Mouse (Mus musculus) midbrain, embryonic 15.5 days (tissue): ENCODE measurements at regions not wholly inside any gene's neighbourhood (a gene's known extent, or its start where the extent isn't known, plus 50 kb on each side); places are given as distances from the start of the nearest gene placed in this dataset.

Source experiments
- ATAC-seq: fragments of 200-750 bp; cut with Nextera tagmentation; replicated peaks from 2 replicates; pipeline ENCODE4 v1.8.0; 2017; ENCODE audit warnings: moderate TSS enrichment
- H3K27ac ChIP-seq: fragments of 300-500 bp; sonication (generic); 2 replicates; pipeline ENCODE4 v1.5.1; 2015; ENCODE audit warnings: mild to moderate bottlenecking, inconsistent platforms
- H3K27me3 ChIP-seq: fragments of 300-500 bp; sonication (generic); replicated peaks from 2 replicates; pipeline ENCODE4 v1.6.1; 2015; ENCODE audit warnings: inconsistent platforms
- H3K36me3 ChIP-seq: fragments of 300-500 bp; sonication (generic); replicated peaks from 2 replicates; pipeline ENCODE4 v1.6.1; 2015; ENCODE audit warnings: inconsistent platforms
- H3K4me1 ChIP-seq: fragments of 300-500 bp; sonication (generic); 2 replicates; pipeline ENCODE4 v1.6.1; 2015; ENCODE audit warnings: inconsistent platforms
- H3K4me2 ChIP-seq: fragments of 300-500 bp; sonication (generic); 2 replicates; pipeline ENCODE4 v1.6.1; 2015; ENCODE audit warnings: inconsistent platforms, mild to moderate bottlenecking, moderate library complexity
- H3K4me3 ChIP-seq: fragments of 300-500 bp; sonication (generic); 2 replicates; pipeline ENCODE4 v1.5.1; 2015; ENCODE audit warnings: mild to moderate bottlenecking, inconsistent platforms
- H3K9ac ChIP-seq: fragments of 300-500 bp; sonication (generic); 2 replicates; pipeline ENCODE4 v1.6.1; 2015; ENCODE audit warnings: mild to moderate bottlenecking, inconsistent platforms
- H3K9me3 ChIP-seq: fragments of 300-500 bp; sonication (generic); 2 replicates; pipeline ENCODE4 v1.6.1; 2016; ENCODE audit warnings: inconsistent platforms
- WGBS: fragments of 180-500 bp; shearing (Covaris S2); methylation state at CpG from one replicate; pipeline ENCODE4 v1.1.7; 2015; ENCODE audit warnings: mixed read lengths; 5-methylcytosine and 5-hydroxymethylcytosine counted together

DNA sequence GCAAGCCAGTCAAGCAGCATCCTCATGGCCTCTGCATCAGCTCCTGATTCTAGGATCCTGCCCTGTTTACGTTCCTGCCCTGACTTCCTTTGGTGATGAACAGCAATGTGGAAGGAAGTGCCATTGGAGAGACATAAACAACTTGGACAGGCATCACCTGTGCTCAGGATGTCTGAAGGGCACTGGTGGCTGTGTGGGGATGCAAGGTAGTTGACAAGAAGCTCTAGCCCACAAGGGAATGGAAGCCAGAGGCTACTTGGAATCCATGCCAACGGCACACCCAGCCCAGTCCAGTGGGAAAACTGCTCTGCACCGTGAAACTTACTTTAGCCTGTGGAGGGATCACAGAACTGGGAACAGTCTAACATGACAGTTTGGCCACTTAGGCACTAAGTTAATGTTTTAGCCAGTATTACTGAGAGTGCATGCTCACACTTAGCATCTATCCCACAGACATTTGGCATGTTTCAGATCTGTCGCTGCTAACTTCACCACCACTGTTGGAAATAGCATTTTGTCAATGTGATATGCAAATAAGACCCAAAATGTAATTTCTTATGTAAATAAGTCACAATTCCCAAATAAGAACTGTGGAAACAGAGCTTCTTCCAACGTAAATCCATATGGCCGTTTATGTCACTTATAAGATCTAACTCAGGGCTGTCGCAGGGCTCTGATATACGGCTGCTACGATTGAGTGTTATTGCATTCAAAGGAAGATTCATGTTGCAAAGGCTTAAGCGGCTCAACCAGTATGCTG lies 223.5 kb upstream of the Tcerg1l start:
- Histone ChIP-seq H3K4me3 (no peak overlapping the region), H3K9ac (no peak overlapping the region), H3K4me2 (no peak overlapping the region), H3K36me3 (no peaks in the 10 kb centered on the region), H3K9me3 (no peaks in the 10 kb centered on the region), H3K27me3 (no peaks in the 10 kb centered on the region), H3K27ac (no peak overlapping the region), H3K4me1 (peaks cover 13% of the 10 kb centered on the region; the same call in 1 of the 2 replicates)
- WGBS, result 82% methylated on average over 10 of the region's 10 CpGs
- no peak for ATAC-seq

GRCm38 (mm10) chr7:138620080-138620684 lies 222.7 kb upstream of the Tcerg1l start:
- Histone ChIP-seq H3K27ac (no peak overlapping the region), H3K9ac (no peak overlapping the region), H3K9me3 (no peaks in the 10 kb centered on the region), H3K36me3 (no peaks in the 10 kb centered on the region), H3K4me2 (no peak overlapping the region), H3K4me3 (no peak overlapping the region), H3K4me1 (peaks cover 13% of the 10 kb centered on the region; the same call in 1 of the 2 replicates), H3K27me3 (no peaks in the 10 kb centered on the region)
- WGBS, result 65% methylated on average over 5 of the region's 5 CpGs
- no peak for ATAC-seq

- WGBS, result 62% methylated on average over 2 of the region's 2 CpGs
- H3K4me2 ChIP-seq, result no peak overlapping the region
- H3K27me3 ChIP-seq, result no peaks in the 10 kb centered on the region
- no peak for ATAC-seq
- H3K9ac ChIP-seq, result no peak overlapping the region
- H3K9me3 ChIP-seq, result no peaks in the 10 kb centered on the region
- no peak overlapping the region for H3K27ac ChIP-seq
- peaks cover 7% of the 10 kb centered on the region; the same call in 1 of the 2 replicates for H3K4me1 ChIP-seq
- H3K4me3 ChIP-seq, result no peak overlapping the region
- no peaks in the 10 kb centered on the region for H3K36me3 ChIP-seq
These were observed 218.9 kb upstream of the Tcerg1l start for GRCm38 (mm10) chr7:138616468-138616867.

DNA sequence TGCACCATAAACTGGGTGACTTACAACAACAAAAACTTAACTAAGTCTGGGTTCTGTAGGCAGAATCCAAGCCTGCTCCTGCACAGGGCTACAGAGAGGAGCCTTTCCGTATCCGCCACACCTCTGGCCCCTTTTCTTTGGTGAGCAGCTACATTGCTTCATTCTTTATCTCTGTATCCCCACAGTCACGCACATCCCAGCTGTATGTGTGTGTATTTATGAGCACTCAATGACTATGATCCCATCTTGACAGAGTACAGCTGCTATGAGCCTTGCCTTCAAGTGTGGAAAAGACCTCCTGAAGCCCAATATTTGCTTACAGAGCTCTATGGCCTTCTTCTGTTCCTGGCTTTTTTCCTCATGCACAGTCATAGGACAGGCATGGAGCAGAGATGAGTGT lies 212.1 kb upstream of the Tcerg1l start:
- WGBS, result 91% methylated on average over 3 of the region's 3 CpGs

DNA sequence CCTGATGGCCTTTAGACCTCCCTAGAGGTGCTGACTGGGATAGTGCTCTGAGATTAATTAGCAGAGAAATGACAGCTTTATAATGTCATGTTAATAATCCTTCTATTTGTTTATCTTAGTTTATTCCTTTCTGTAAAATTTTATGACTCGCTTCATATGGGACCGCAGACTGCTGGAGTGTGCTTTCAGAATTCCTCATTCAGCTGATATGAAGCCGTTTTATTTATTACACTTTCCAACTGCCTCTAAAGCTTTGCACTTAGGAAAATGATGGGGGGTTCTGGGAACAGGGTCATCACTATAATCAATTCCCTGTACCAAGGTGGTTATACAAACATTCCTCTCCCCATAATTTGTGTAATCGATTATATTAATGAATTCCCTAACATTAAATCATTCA lies 211.6 kb upstream of the Tcerg1l start:
- no peak overlapping the region for H3K4me3 ChIP-seq
- no peak for ATAC-seq
- 91% methylated on average over 4 of the region's 4 CpGs for WGBS

More for the DNA sequence above, 212.1 kb upstream of the Tcerg1l start:
- H3K4me3 ChIP-seq, result no peak overlapping the region
- no peaks in the 10 kb centered on the region for H3K9me3 ChIP-seq
- no peaks in the 10 kb centered on the region for H3K36me3 ChIP-seq
- no peak overlapping the region for H3K4me2 ChIP-seq
- no peak overlapping the region for H3K9ac ChIP-seq
- H3K4me1 ChIP-seq, result peaks cover 12% of the 10 kb centered on the region
- H3K27me3 ChIP-seq, result no peaks in the 10 kb centered on the region
- no peak overlapping the region for H3K27ac ChIP-seq
- no peak for ATAC-seq

DNA sequence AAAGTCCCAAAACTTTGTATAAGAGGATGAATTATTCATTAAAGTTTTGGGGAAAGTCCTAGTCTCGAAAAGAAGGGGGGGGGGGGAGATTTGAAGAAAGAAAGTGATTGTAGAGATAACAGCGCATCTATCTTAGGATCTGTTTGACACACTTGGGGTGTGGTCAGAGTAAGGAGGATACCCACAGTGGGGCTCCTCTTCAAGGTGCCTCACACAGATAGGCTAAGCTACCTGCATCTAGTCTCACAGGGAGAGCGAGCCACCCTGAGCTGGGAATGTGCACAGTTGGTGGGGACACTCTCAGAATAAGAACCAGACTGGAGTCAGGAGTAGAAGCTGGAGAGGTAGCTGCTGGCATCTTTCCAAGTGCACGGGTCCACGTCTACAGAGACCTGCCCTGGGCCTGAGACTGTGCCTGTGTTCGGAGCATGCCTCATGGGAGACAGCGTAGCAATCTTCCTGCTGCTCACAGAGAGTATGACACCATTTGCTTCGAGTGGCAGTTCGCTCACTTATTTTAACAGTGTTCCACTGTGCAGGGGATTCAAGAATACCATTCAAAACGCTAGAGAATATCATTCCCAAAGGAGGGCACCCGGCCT lies 208.9 kb upstream of the Tcerg1l start:
- Histone ChIP-seq H3K4me2 (no peak overlapping the region), H3K27me3 (no peaks in the 10 kb centered on the region), H3K4me3 (no peak overlapping the region), H3K9me3 (no peaks in the 10 kb centered on the region), H3K27ac (no peak overlapping the region), H3K9ac (no peak overlapping the region), H3K4me1 (peaks cover 17% of the 10 kb centered on the region), H3K36me3 (no peaks in the 10 kb centered on the region)
- 46% methylated on average over 11 of the region's 11 CpGs for WGBS
- no peak for ATAC-seq

More for the DNA sequence above, 211.6 kb upstream of the Tcerg1l start:
- no peak overlapping the region for H3K4me2 ChIP-seq
- no peaks in the 10 kb centered on the region for H3K9me3 ChIP-seq
- no peak overlapping the region for H3K9ac ChIP-seq
- H3K27me3 ChIP-seq, result no peaks in the 10 kb centered on the region
- H3K36me3 ChIP-seq, result no peaks in the 10 kb centered on the region
- no peak overlapping the region for H3K27ac ChIP-seq
- peaks cover 12% of the 10 kb centered on the region for H3K4me1 ChIP-seq

- Histone ChIP-seq H3K27me3 (no peaks in the 10 kb centered on the region), H3K27ac (no peak overlapping the region), H3K4me1 (peaks cover 23% of the 10 kb centered on the region), H3K36me3 (no peaks in the 10 kb centered on the region), H3K9ac (no peak overlapping the region), H3K9me3 (no peaks in the 10 kb centered on the region), H3K4me3 (no peak overlapping the region), H3K4me2 (no peak overlapping the region)
- no peak for ATAC-seq
These were observed 208.4 kb upstream of the Tcerg1l start for GRCm38 (mm10) chr7:138605923-138606322.

DNA sequence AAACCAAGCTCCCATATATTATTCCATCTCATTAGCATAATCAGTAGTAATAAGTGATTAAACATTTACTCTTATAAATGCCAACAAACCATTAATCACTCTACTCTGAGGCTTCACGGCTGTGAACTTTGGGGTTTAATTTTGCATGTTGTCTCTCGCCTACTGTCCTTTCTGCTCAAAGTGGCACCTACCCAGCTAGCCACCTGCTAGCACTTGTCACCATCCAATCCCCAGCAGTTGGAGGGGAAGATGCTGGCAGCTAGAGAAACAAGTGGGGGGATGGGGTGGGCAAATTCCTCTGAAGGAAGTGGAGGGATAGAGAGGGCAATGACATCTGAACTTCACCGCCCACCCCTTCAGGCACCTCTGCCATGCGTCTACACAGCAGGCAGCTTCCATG lies 204.2 kb upstream of the Tcerg1l start:
- WGBS, result 59% methylated on average over 4 of the region's 4 CpGs
- H3K4me3 ChIP-seq, result no peak overlapping the region
- H3K9ac ChIP-seq, result no peak overlapping the region
- no peaks in the 10 kb centered on the region for H3K27me3 ChIP-seq
- H3K27ac ChIP-seq, result no peak overlapping the region
- ATAC-seq, result no peak
- no peaks in the 10 kb centered on the region for H3K9me3 ChIP-seq
- no peaks in the 10 kb centered on the region for H3K36me3 ChIP-seq
- H3K4me1 ChIP-seq, result peaks cover 21% of the 10 kb centered on the region
- no peak overlapping the region for H3K4me2 ChIP-seq

GRCm38 (mm10) chr7:138593344-138593743 lies 195.8 kb upstream of the Tcerg1l start:
- Histone ChIP-seq H3K36me3 (no peaks in the 10 kb centered on the region), H3K4me1 (0 out of 2 replicates have a peak, but pooled peaks cover 11% of the 10 kb centered on the region), H3K9me3 (no peaks in the 10 kb centered on the region), H3K27ac (no peak overlapping the region), H3K4me2 (no peak overlapping the region), H3K4me3 (no peak overlapping the region), H3K27me3 (no peaks in the 10 kb centered on the region), H3K9ac (no peak overlapping the region)
- 86% methylated on average over 2 of the region's 2 CpGs for WGBS
- ATAC-seq, result no peak

DNA sequence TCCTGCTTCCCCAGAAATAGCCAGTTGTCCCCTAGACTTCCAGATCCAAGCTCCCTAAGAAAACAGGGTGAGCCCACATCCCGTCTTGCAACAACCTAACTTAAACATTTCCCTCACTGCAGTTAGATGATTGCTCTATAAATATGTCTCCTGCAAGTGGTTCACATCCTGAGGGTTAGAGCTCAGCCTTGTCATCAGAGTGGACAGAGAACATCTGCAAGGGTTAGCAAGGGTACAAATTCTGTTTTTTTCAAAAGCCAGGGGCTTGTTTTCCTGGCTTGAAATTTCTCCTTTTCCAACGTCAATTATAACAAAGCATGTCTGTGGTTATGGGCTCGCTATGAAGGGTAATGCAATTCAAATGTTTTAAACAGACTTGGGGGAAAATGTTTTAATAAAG lies 169.8 kb upstream of the Tcerg1l start:
- no peak overlapping the region for H3K4me2 ChIP-seq
- no peak for ATAC-seq
- H3K9ac ChIP-seq, result no peak overlapping the region
- no peaks in the 10 kb centered on the region for H3K9me3 ChIP-seq
- H3K36me3 ChIP-seq, result no peaks in the 10 kb centered on the region
- no peaks in the 10 kb centered on the region for H3K27me3 ChIP-seq
- no peak overlapping the region for H3K4me3 ChIP-seq
- H3K27ac ChIP-seq, result no peak overlapping the region
- WGBS, result 80% methylated on average over 3 of the region's 3 CpGs
- no peaks in the 10 kb centered on the region for H3K4me1 ChIP-seq

DNA sequence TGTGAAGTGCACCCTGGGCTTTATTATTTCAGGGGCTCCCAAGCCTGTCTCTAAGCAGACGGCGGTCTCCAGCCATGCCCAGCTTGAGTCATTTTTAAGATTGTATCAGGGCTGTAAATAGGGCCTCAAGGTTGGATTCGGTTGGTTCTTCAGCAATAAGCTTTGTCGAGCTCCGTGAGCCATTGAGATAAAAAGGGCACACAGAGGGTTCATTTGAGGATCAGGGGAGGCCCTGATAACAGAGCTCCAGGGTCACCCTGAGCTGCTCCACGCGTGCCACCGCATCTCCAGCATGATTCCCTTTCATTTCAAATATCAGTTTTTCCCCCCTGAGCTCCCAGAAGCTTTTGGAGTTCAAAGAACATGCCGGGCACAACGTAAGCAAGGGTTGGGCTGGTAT lies 154.1 kb upstream of the Tcerg1l start:
- Histone ChIP-seq H3K4me2 (no peak overlapping the region), H3K27me3 (no peaks in the 10 kb centered on the region), H3K4me3 (no peak overlapping the region), H3K27ac (no peak overlapping the region), H3K9ac (no peak overlapping the region), H3K9me3 (no peaks in the 10 kb centered on the region), H3K4me1 (peaks cover 22% of the 10 kb centered on the region), H3K36me3 (no peaks in the 10 kb centered on the region)
- WGBS, result 64% methylated on average over 10 of the region's 10 CpGs
- no peak for ATAC-seq

DNA sequence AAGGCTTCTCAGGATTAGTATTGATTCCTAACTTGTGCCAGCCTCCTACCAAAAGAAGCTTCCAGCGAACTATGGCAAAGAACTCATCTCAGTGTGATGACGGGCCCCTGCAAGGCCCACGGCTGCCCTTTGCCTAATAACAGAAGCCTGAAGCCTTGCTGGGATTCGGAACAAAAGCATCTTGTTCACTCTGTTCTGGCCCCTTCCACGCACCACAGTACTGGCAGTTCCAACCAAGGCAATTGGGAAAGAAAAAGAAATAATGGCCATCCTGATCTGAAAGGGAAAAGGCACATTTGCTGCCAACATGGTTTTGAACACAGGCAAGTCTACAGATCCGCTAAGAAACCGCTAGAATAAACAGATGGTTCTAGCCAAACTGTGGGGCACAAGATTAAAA lies 150.4 kb upstream of the Tcerg1l start:
- no peaks in the 10 kb centered on the region for H3K27me3 ChIP-seq
- H3K4me2 ChIP-seq, result no peak overlapping the region
- peaks cover 22% of the 10 kb centered on the region for H3K4me1 ChIP-seq
- no peaks in the 10 kb centered on the region for H3K36me3 ChIP-seq
- ATAC-seq, result no peak
- no peak overlapping the region for H3K4me3 ChIP-seq
- H3K27ac ChIP-seq, result no peak overlapping the region
- H3K9me3 ChIP-seq, result no peaks in the 10 kb centered on the region
- 64% methylated on average over 7 of the region's 7 CpGs for WGBS
- H3K9ac ChIP-seq, result no peak overlapping the region
